Mouse (Mus musculus) liver, embryonic 13.5 days (tissue): ENCODE data around the gene Gm10295. TPM values are rescaled to one million over a fixed set of nuclear protein-coding genes. Genes with fewer than 3 reads are reported as not detected.

Experiments
- ATAC-seq: fragments of 200-750 bp; cut with Nextera tagmentation; 2 replicates; pipeline ENCODE4 v1.8.0; 2017; ENCODE audit warnings: low read depth, mild to moderate bottlenecking, moderate number of reproducible peaks, moderate library complexity
- DNase-seq: peaks from one replicate; pipeline ENCODE4 v3.0.0; 2022
- H3K27ac ChIP-seq: fragments of 300-500 bp; sonication (generic); 2 replicates; pipeline ENCODE4 v1.5.1; 2015; ENCODE audit warnings: moderate library complexity, mild to moderate bottlenecking, inconsistent platforms
- H3K27me3 ChIP-seq: fragments of 300-500 bp; sonication (generic); 2 replicates; pipeline ENCODE4 v1.6.1; 2015; ENCODE audit warnings: mild to moderate bottlenecking, inconsistent platforms
- H3K36me3 ChIP-seq: fragments of 300-500 bp; sonication (generic); 2 replicates; pipeline ENCODE4 v1.6.1; 2015; ENCODE audit warnings: mild to moderate bottlenecking, inconsistent platforms
- H3K4me1 ChIP-seq: fragments of 300-500 bp; sonication (generic); replicated peaks from 2 replicates; pipeline ENCODE4 v1.6.1; 2015; ENCODE audit warnings: inconsistent platforms
- H3K4me2 ChIP-seq: fragments of 300-500 bp; sonication (generic); 2 replicates; pipeline ENCODE4 v1.6.1; 2015; ENCODE audit warnings: inconsistent platforms, mild to moderate bottlenecking, moderate library complexity
- H3K4me3 ChIP-seq: fragments of 300-500 bp; sonication (generic); replicated peaks from 2 replicates; pipeline ENCODE4 v1.5.1; 2015; ENCODE audit warnings: mild to moderate bottlenecking, inconsistent platforms
- H3K9ac ChIP-seq: fragments of 300-500 bp; sonication (generic); 2 replicates; pipeline ENCODE4 v1.6.1; 2015; ENCODE audit warnings: mild to moderate bottlenecking, inconsistent platforms
- H3K9me3 ChIP-seq: fragments of 300-500 bp; sonication (generic); replicated peaks from 2 replicates; pipeline ENCODE4 v1.6.1; 2016; ENCODE audit warnings: inconsistent platforms
- WGBS: fragments of 180-500 bp; shearing (Covaris S2); methylation state at CpG from one replicate; pipeline ENCODE4 v1.1.7; 2015; ENCODE audit not compliant: insufficient replicate concordance; 5-methylcytosine and 5-hydroxymethylcytosine counted together
- polyA plus RNA-seq: library from polyadenylated mRNA; unstranded; fragments of >200 nt; fragmentation: Nextera tagmentation; extraction: Ambion mirVana; gene quantifications from 2 replicates; pipeline ENCODE4 v1.2.1, GENCODE M21; 2015

Gene Gm10295
- not detected in 2 replicates for polyA plus RNA-seq

DNA sequence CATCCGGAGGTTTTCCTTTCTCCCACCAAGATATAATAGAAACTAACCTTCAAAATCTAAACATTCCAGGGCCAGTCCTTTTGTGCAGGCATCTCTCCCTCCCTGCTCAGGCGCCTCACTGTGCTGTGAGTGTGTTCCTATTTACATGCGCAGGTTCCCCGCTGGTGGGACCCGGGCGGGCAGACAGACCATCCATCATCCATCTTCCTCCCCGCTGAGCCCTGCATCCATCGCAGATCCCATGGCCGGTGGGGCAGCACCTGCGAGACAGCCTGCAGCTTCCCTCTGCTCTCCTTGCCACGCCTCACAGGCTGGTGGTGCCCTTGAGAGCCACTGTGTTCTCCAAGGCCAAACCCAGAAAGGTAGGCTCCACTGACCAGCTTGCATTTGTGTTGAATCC is at the start of gene Gm10295:
TSS of gene Gm10295 (minus strand) at position 122 of the 400 bp plus-strand sequence.
- H3K27me3 ChIP-seq = no peaks in the 10 kb centered on the region
- no peak within 1 kb of the TSS for H3K9ac ChIP-seq
- H3K4me1 ChIP-seq = no peaks in the 10 kb centered on the region
- no peak within 1 kb of the TSS for H3K27ac ChIP-seq
- H3K4me3 ChIP-seq = no peak within 1 kb of the TSS
- no peaks in the 10 kb centered on the region for H3K36me3 ChIP-seq
- H3K9me3 ChIP-seq = no peaks in the 10 kb centered on the region
- WGBS = 45% methylated on average over 11 of the region's 11 CpGs
- no peak for ATAC-seq
- no peak within 1 kb of the TSS for H3K4me2 ChIP-seq
- DNase-seq = no peak

- no peaks in the 10 kb centered on the region for H3K36me3 ChIP-seq
- DNase-seq (no peak), ATAC-seq (no peak)
- H3K4me1 ChIP-seq = no peaks in the 10 kb centered on the region
- H3K4me2 ChIP-seq = no peak overlapping the region
- no peak overlapping the region for H3K27ac ChIP-seq
- no peaks in the 10 kb centered on the region for H3K27me3 ChIP-seq
- no peaks in the 10 kb centered on the region for H3K9me3 ChIP-seq
- no peak overlapping the region for H3K9ac ChIP-seq
- WGBS = 42% methylated on average over 2 of the region's 2 CpGs
- H3K4me3 ChIP-seq = no peak overlapping the region
Observed at GRCm38 (mm10) chr7:71401032-71401431, 49.7 kb upstream of the Gm10295 start.

GRCm38 (mm10) chr7:71399891-71400632 is 48.8 kb upstream of the Gm10295 start:
- ATAC-seq (no peak), DNase-seq (no peak)
- H3K27me3 ChIP-seq = no peaks in the 10 kb centered on the region
- no peak overlapping the region for H3K4me3 ChIP-seq
- H3K4me2 ChIP-seq = no peak overlapping the region
- H3K9ac ChIP-seq = no peak overlapping the region
- no peaks in the 10 kb centered on the region for H3K36me3 ChIP-seq
- H3K9me3 ChIP-seq = no peaks in the 10 kb centered on the region
- WGBS = 29% methylated on average over 5 of the region's 5 CpGs
- H3K4me1 ChIP-seq = no peaks in the 10 kb centered on the region
- H3K27ac ChIP-seq = no peak overlapping the region

GRCm38 (mm10) chr7:71398959-71399756 is 47.9 kb upstream of the Gm10295 start:
- Histone ChIP-seq H3K27me3 (no peaks in the 10 kb centered on the region), H3K9ac (no peak overlapping the region), H3K36me3 (no peaks in the 10 kb centered on the region), H3K4me2 (no peak overlapping the region), H3K4me1 (no peaks in the 10 kb centered on the region), H3K27ac (no peak overlapping the region), H3K9me3 (no peaks in the 10 kb centered on the region), H3K4me3 (no peak overlapping the region)
- DNase-seq (no peak), ATAC-seq (no peak)
- 54% methylated on average over 10 of the region's 10 CpGs for WGBS

- Histone ChIP-seq H3K4me1 (no peaks in the 10 kb centered on the region), H3K4me3 (no peak overlapping the region), H3K9me3 (no peaks in the 10 kb centered on the region), H3K27me3 (no peaks in the 10 kb centered on the region), H3K36me3 (no peaks in the 10 kb centered on the region), H3K4me2 (no peak overlapping the region), H3K9ac (no peak overlapping the region), H3K27ac (no peak overlapping the region)
- 44% methylated on average over 1 of the region's 1 CpGs for WGBS
- DNase-seq (no peak), ATAC-seq (no peak)
Observed at GRCm38 (mm10) chr7:71398389-71398788, 47.1 kb upstream of the Gm10295 start.

DNA sequence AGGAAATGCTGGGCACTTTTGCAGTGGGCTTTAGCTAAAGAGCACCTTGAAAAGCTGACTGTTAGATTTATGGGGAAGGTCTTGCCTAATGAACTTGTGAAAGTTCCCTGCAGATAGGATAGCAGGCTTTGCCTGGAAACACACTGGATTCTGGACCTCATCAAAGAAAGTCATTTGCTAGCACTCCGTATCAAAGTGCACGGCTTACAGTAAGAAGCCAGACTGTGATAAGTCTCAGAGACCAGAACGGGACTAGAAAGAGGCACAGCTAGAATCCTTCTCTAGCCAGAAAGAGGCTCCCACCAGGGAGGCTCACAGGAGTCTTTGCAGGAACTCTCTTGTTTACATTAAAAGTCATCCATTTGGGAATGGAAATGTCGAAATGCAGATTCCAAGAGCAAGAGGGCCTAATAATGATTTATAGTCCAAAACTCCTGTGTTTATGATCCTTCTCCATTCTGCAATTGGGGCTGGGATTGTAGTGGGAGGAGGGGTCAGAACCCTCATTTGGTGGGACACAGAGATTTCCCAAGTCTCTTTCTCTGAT is 41.6 kb upstream of the Gm10295 start:
- WGBS = 51% methylated on average over 4 of the region's 4 CpGs
- no peak overlapping the region for H3K4me2 ChIP-seq
- no peaks in the 10 kb centered on the region for H3K36me3 ChIP-seq
- no peak overlapping the region for H3K4me3 ChIP-seq
- no peak overlapping the region for H3K27ac ChIP-seq
- H3K9ac ChIP-seq = no peak overlapping the region
- no peaks in the 10 kb centered on the region for H3K9me3 ChIP-seq
- DNase-seq (no peak), ATAC-seq (no peak)
- H3K27me3 ChIP-seq = no peaks in the 10 kb centered on the region
- H3K4me1 ChIP-seq = peaks cover 10% of the 10 kb centered on the region; the same call in 1 of the 2 replicates

DNA sequence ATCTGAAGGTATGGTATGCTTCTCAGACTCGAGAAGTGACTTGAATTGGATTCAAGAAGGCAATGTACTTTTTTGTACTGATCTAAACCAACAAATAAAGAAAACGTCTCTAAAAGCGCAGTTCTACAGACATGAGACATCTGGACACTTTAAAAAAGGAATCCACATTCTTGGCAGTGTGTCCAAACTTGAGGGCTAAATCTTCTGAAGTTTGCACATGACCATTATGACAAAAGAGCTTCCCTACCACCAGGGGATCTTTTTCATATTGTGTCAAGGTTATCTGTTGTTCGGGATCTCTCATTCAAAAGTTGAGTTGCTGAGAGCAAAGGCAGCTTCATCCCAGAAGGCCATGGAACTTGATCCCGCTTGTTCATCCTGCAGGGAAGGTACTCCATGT is 40.0 kb upstream of the Gm10295 start:
- Histone ChIP-seq H3K4me3 (no peak overlapping the region), H3K4me1 (peaks cover 14% of the 10 kb centered on the region), H3K9me3 (no peaks in the 10 kb centered on the region), H3K4me2 (no peak overlapping the region), H3K9ac (no peak overlapping the region), H3K36me3 (no peaks in the 10 kb centered on the region), H3K27ac (no peak overlapping the region), H3K27me3 (no peaks in the 10 kb centered on the region)
- WGBS = 65% methylated on average over 5 of the region's 5 CpGs
- ATAC-seq (no peak), DNase-seq (no peak)

DNA sequence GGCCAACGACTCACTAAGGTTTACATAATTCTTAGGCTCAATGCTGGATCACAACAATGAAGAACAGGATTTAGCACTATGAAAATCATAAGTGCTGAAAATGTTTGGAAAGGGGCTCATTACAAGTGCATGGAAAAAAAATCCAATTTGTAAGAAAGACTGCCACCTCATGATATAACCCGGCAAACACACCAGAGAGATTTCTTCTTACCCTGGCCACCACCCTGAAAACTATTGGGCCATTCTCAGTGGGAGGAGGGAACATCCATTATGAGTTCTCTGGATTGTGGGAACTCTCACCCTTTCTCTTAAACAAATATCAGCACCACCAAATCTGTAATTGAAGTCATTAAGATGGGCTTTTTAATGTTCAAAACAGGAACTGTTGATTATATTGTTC is 39.0 kb upstream of the Gm10295 start:
- Histone ChIP-seq H3K27me3 (no peaks in the 10 kb centered on the region), H3K4me3 (no peak overlapping the region), H3K36me3 (no peaks in the 10 kb centered on the region), H3K4me2 (no peak overlapping the region), H3K9ac (no peak overlapping the region), H3K27ac (no peak overlapping the region), H3K9me3 (no peaks in the 10 kb centered on the region), H3K4me1 (peaks cover 22% of the 10 kb centered on the region)
- 57% methylated on average over 2 of the region's 2 CpGs for WGBS
- DNase-seq (no peak), ATAC-seq (no peak)

DNA sequence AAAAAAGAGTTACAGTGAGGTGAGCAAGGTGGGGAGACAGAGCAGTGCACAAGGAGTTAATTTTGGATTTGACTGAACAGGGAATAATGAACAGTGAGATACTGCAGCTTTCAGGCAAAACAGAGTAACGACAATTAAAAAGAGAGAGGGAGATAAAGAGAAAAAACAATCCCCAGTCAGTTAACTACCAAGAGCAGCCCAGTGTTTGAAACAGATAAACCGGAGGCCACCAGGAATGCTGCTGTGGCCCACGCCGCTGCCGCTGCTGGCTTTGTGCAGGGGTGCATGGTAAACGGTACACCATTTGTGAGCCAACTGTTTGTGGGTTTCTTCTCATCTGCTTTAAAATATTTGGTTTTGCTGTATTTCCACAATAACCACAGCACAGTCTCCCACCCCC is 34.8 kb upstream of the Gm10295 start:
- Histone ChIP-seq H3K4me2 (peak overlapping the region; percentile 17; the same call in 1 of the 2 replicates), H3K9me3 (no peaks in the 10 kb centered on the region), H3K4me3 (no peak overlapping the region), H3K36me3 (no peaks in the 10 kb centered on the region), H3K9ac (no peak overlapping the region), H3K27me3 (no peaks in the 10 kb centered on the region), H3K4me1 (peaks cover 44% of the 10 kb centered on the region), H3K27ac (0 out of 2 replicates have a peak overlapping the region, but pooled peaks have one; percentile 40)
- peak; percentile 56 for DNase-seq
- ATAC-seq = peak; percentile 93
- WGBS = 4% methylated on average over 6 of the region's 6 CpGs

GRCm38 (mm10) chr7:71384921-71385320 is 33.6 kb upstream of the Gm10295 start:
- H3K27me3 ChIP-seq = no peaks in the 10 kb centered on the region
- H3K27ac ChIP-seq = 0 out of 2 replicates have a peak overlapping the region, but pooled peaks have one; percentile 11
- H3K9me3 ChIP-seq = no peaks in the 10 kb centered on the region
- H3K36me3 ChIP-seq = no peaks in the 10 kb centered on the region
- ATAC-seq = no peak
- no peak overlapping the region for H3K4me2 ChIP-seq
- no peak for DNase-seq
- no peak overlapping the region for H3K4me3 ChIP-seq
- no peak overlapping the region for H3K9ac ChIP-seq
- peaks cover 52% of the 10 kb centered on the region for H3K4me1 ChIP-seq
- WGBS = 38% methylated on average over 7 of the region's 7 CpGs

DNA sequence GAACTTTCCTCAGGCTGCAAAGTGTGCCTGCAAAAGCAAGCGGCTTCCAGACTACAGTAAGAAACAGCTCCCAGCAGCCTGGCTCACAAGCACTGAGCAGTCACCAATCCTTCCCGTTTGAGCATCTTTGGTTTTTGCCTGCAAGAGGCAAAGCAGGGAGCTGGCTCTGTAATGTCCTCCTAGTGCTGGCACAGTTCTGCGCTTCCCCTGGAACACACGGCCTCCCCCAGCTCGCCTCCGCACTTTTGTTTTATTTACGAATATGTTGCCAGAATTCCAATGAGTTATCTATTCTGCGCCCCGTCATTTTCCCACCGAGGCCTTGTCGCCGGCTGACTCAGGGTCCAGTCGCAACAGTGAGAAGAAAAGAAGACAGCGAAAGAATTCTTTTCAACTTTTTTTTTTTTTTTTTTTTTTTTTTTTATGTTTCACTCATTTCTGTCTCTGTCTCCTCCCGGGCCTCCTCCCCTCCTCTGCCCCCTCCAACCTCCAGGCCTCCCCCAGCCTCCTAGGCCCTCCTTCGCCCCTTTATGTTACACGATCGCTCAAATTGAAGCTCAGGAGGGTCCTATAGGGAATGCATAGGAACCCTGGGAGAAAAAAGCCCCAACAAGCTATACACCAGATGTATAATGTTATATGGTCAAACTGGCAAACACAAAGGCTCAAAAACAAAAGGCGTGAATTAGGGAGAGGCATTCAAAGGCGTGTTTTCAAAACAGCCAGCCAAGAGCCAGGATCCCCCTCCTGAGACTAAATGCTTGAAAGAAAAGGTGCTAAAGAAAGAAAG is 32.3 kb upstream of the Gm10295 start:
- Histone ChIP-seq H3K4me2 (no peak overlapping the region), H3K36me3 (no peaks in the 10 kb centered on the region), H3K4me1 (peaks cover 48% of the 10 kb centered on the region), H3K4me3 (no peak overlapping the region), H3K9me3 (no peaks in the 10 kb centered on the region), H3K27ac (peak overlapping the region; percentile 9; the same call in 1 of the 2 replicates), H3K9ac (no peak overlapping the region), H3K27me3 (no peaks in the 10 kb centered on the region)
- ATAC-seq (no peak), DNase-seq (no peak)
- WGBS = 67% methylated on average over 20 of the region's 20 CpGs
